Mouse (Mus musculus) intestine, embryonic 14.5 days (tissue): ENCODE data around the gene Kcnj9. TPM values are rescaled to one million over a fixed set of nuclear protein-coding genes. Genes with fewer than 3 reads are reported as not detected.

Experiments
- ATAC-seq: fragments of 200-750 bp; cut with Nextera tagmentation; replicated peaks from 2 replicates; pipeline ENCODE4 v1.8.0; 2017; ENCODE audit warnings: low read depth, moderate number of reproducible peaks, moderate TSS enrichment, moderate library complexity; ENCODE audit not compliant: low FRiP score, low TSS enrichment
- DNase-seq: peaks from one replicate; pipeline ENCODE4 v3.0.0-alpha.2; 2018; ENCODE audit warnings: low spot score
- H3K27ac ChIP-seq: fragments of 300-500 bp; sonication (generic); 2 replicates; pipeline ENCODE4 v1.5.1; 2014; ENCODE audit warnings: low read depth, mild to moderate bottlenecking, control low read depth
- H3K27me3 ChIP-seq: fragments of 300-500 bp; sonication (generic); replicated peaks from 2 replicates; pipeline ENCODE4 v1.6.1; 2014; ENCODE audit warnings: low read length, control low read depth; ENCODE audit not compliant: control insufficient read depth, insufficient read depth
- H3K36me3 ChIP-seq: fragments of 300-500 bp; sonication (generic); 2 replicates; pipeline ENCODE4 v1.6.1; 2014; ENCODE audit warnings: low read length, control low read depth; ENCODE audit not compliant: control insufficient read depth, insufficient read depth
- H3K4me1 ChIP-seq: fragments of 300-500 bp; sonication (generic); replicated peaks from 2 replicates; pipeline ENCODE4 v1.6.1; 2014; ENCODE audit warnings: low read length, control low read depth, mixed read lengths; ENCODE audit not compliant: control insufficient read depth, insufficient read depth
- H3K4me2 ChIP-seq: fragments of 300-500 bp; sonication (generic); 2 replicates; pipeline ENCODE4 v1.6.1; 2014; ENCODE audit warnings: low read length
- H3K4me3 ChIP-seq: fragments of 300-500 bp; sonication (generic); 2 replicates; pipeline ENCODE4 v1.5.1; 2014; ENCODE audit warnings: low read depth, low read length, control low read depth, mixed read lengths
- H3K9ac ChIP-seq: fragments of 300-500 bp; sonication (generic); 2 replicates; pipeline ENCODE4 v1.6.1; 2014; ENCODE audit warnings: mild to moderate bottlenecking, low read length
- H3K9me3 ChIP-seq: fragments of 300-500 bp; sonication (generic); 2 replicates; pipeline ENCODE4 v1.6.1; 2016; ENCODE audit warnings: low read length, control low read depth; ENCODE audit not compliant: control insufficient read depth
- WGBS: fragments of 180-500 bp; shearing (Covaris S2); extraction: QIAGEN DNeasy Blood & Tissue Kit; methylation state at CpG from one replicate; pipeline ENCODE4 v1.1.7; 2014; 5-methylcytosine and 5-hydroxymethylcytosine counted together
- polyA plus RNA-seq: library from polyadenylated mRNA; unstranded; fragments of >200 nt; fragmentation: Nextera tagmentation; extraction: Ambion mirVana; gene quantifications from 2 replicates; pipeline ENCODE4 v1.2.1, GENCODE M21; 2014

Gene Kcnj9
- polyA plus RNA-seq, 1 experiment from 2014 or later: not detected

- ATAC-seq (no peak), DNase-seq (no peak)
- 73% methylated on average over 2 of the region's 3 CpGs for WGBS
- Histone ChIP-seq H3K9me3 (no peaks in the 10 kb centered on the region), H3K27me3 (peaks cover 35% of the 10 kb centered on the region), H3K9ac (no peak overlapping the region), H3K27ac (no peak overlapping the region), H3K4me2 (no peak overlapping the region), H3K36me3 (no peaks in the 10 kb centered on the region), H3K4me1 (no peaks in the 10 kb centered on the region; the same call in 1 of the 2 replicates), H3K4me3 (no peak overlapping the region)
Measured at GRCm38 (mm10) chr1:172342729-172343128, 13.6 kb upstream of the Kcnj9 start.

DNA sequence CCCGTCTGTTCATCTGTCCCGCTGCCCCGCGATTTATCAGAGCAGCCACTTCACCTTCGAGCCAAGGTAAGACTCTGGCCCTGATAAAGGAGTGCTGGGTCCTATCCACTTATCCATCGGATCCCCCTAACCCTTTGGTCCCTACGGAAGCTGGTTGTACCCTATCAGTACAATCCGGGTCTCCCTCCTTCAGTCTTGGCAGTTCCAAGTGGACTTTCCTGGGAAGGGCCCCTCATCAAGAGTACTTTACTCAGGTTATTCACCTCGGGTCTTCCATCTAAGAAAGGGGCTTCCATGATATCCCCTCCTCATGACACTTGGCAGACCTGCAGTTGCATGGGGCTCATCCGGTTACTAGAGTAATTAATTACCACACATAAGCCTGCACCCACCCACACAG, 12.3 kb upstream of the Kcnj9 start:
- no peaks in the 10 kb centered on the region; the same call in 1 of the 2 replicates for H3K4me1 ChIP-seq
- H3K4me3 ChIP-seq: peak overlapping the region; percentile 39
- no peaks in the 10 kb centered on the region for H3K9me3 ChIP-seq
- ATAC-seq (no peak), DNase-seq (no peak)
- no peaks in the 10 kb centered on the region for H3K36me3 ChIP-seq
- H3K27me3 ChIP-seq: peaks cover 38% of the 10 kb centered on the region
- peak overlapping the region; percentile 63 for H3K4me2 ChIP-seq
- WGBS: 15% methylated on average over 10 of the region's 10 CpGs
- H3K27ac ChIP-seq: no peak overlapping the region
- H3K9ac ChIP-seq: no peak overlapping the region

- 1% methylated on average over 38 of the region's 38 CpGs for WGBS
- no peaks in the 10 kb centered on the region for H3K36me3 ChIP-seq
- peak; percentile 87 for ATAC-seq
Measured at GRCm38 (mm10) chr1:172340729-172341321, 11.7 kb upstream of the Kcnj9 start, which contains the start of gene Kcnj10. Gene Kcnj10 (plus strand): TSS chr1:172341210.

GRCm38 (mm10) chr1:172337411-172338185, 8.5 kb upstream of the Kcnj9 start:
- WGBS: 35% methylated on average over 2 of the region's 2 CpGs
- no peaks in the 10 kb centered on the region for H3K36me3 ChIP-seq
- H3K9me3 ChIP-seq: no peaks in the 10 kb centered on the region
- no peak for DNase-seq
- H3K27ac ChIP-seq: no peak overlapping the region
- H3K9ac ChIP-seq: no peak overlapping the region
- H3K4me3 ChIP-seq: no peak overlapping the region
- no peaks in the 10 kb centered on the region; the same call in 1 of the 2 replicates for H3K4me1 ChIP-seq
- H3K4me2 ChIP-seq: no peak overlapping the region
- no peak for ATAC-seq
- H3K27me3 ChIP-seq: peaks cover 40% of the 10 kb centered on the region

More at GRCm38 (mm10) chr1:172340729-172341321, 11.7 kb upstream of the Kcnj9 start, which contains the start of gene Kcnj10:
- Histone ChIP-seq H3K4me3 (peak within 1 kb of the TSS; percentile 39), H3K9ac (no peak within 1 kb of the TSS), H3K9me3 (no peaks in the 10 kb centered on the region), H3K27me3 (peaks cover 38% of the 10 kb centered on the region), H3K27ac (no peak within 1 kb of the TSS), H3K4me2 (peak within 1 kb of the TSS; percentile 63), H3K4me1 (no peaks in the 10 kb centered on the region; the same call in 1 of the 2 replicates)
- peak; percentile 80 for DNase-seq

DNA sequence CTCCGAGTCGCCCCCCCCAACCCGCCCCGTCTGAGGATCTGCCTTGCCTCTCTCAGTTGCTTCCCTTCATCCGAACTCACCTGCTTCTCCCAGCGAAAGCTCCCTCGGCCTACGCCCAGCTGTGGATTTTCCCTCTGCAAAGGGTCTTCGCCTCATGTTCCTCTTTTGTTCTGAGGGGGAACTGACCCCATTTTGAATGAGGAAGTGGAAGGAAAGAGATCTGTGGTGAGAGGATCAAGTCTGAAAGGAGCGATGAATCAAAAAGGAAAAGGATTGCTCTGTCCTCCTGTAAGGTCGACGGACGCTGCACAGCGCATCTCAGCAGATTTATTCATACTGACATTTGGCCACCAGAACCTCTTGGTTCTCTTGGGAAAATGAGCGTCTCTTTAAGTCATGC, 6.7 kb upstream of the Kcnj9 start:
- Histone ChIP-seq H3K9ac (no peak overlapping the region), H3K4me2 (no peak overlapping the region), H3K4me3 (no peak overlapping the region), H3K27me3 (peaks cover 35% of the 10 kb centered on the region), H3K9me3 (no peaks in the 10 kb centered on the region), H3K27ac (no peak overlapping the region), H3K4me1 (no peaks in the 10 kb centered on the region; the same call in 1 of the 2 replicates), H3K36me3 (no peaks in the 10 kb centered on the region)
- ATAC-seq: no peak
- DNase-seq: no peak
- WGBS: 74% methylated on average over 15 of the region's 15 CpGs

GRCm38 (mm10) chr1:172333512-172333911, 4.4 kb upstream of the Kcnj9 start:
- H3K9me3 ChIP-seq: no peaks in the 10 kb centered on the region
- ATAC-seq (no peak), DNase-seq (no peak)
- WGBS: 22% methylated on average over 3 of the region's 3 CpGs
- H3K4me2 ChIP-seq: no peak overlapping the region
- H3K4me1 ChIP-seq: no peaks in the 10 kb centered on the region
- H3K36me3 ChIP-seq: no peaks in the 10 kb centered on the region
- H3K9ac ChIP-seq: no peak overlapping the region
- no peak overlapping the region for H3K27ac ChIP-seq
- H3K4me3 ChIP-seq: no peak overlapping the region
- peaks cover 40% of the 10 kb centered on the region for H3K27me3 ChIP-seq

- Histone ChIP-seq H3K9ac (no peak overlapping the region), H3K4me1 (no peaks in the 10 kb centered on the region), H3K9me3 (no peaks in the 10 kb centered on the region), H3K4me3 (no peak overlapping the region), H3K27ac (no peak overlapping the region), H3K27me3 (peaks cover 46% of the 10 kb centered on the region), H3K4me2 (no peak overlapping the region), H3K36me3 (no peaks in the 10 kb centered on the region)
- WGBS: 76% methylated on average over 2 of the region's 2 CpGs
- ATAC-seq (no peak), DNase-seq (no peak)
Measured at GRCm38 (mm10) chr1:172332925-172333324, 3.8 kb upstream of the Kcnj9 start.

GRCm38 (mm10) chr1:172331422-172331947, 2.4 kb upstream of the Kcnj9 start:
- Histone ChIP-seq H3K9me3 (no peaks in the 10 kb centered on the region), H3K27ac (no peak overlapping the region), H3K27me3 (peaks cover 57% of the 10 kb centered on the region), H3K36me3 (no peaks in the 10 kb centered on the region), H3K4me1 (no peaks in the 10 kb centered on the region), H3K4me2 (no peak overlapping the region), H3K9ac (no peak overlapping the region), H3K4me3 (no peak overlapping the region)
- DNase-seq: no peak
- ATAC-seq: no peak
- 73% methylated on average over 8 of the region's 8 CpGs for WGBS
